Mouse (Mus musculus): ENCODE measurements around the gene Terf2. TPM values are rescaled to one million over a fixed set of nuclear protein-coding genes. Genes with fewer than 3 reads are reported as not detected.
A peak's percentile ranks its signal among the peaks of the same experiment; 100 is the strongest.
"Not testable (repeated sequence)": the region's sequence is repeated elsewhere in the genome, so short reads cannot be mapped to it uniquely, and the experiment has no call there.

Terf2 gene
- polyA plus RNA-seq, 1 experiment from 2014 or later, result 15.1 TPM

DNA sequence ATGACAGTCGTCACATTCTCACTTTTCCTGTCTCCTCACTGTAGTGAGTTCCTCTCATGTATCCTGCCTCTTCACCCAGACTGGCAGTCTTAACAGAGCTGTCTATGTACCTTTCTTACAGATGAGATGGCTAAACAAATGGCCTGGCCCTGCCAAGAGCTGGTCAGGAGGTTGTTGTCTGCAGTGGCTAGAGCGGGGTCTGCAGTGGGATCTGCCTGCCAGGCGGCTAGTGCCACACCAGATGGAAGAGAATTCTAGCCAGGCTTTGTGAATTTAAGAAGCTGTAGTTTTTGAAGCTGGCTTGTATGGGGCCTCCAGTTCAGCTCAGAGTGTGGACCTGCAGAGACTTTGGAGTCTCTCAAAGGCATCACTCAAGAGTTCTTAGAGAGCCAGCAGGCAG is 60.7 kb downstream of the Terf2 start:
- H3K27ac ChIP-seq (replicated peaks; ENCODE audit: low read depth, low read length), result no peak overlapping the region
- H3K4me1 ChIP-seq (ENCODE audit: control insufficient read depth, insufficient read depth, low read length), result peaks cover 11% of the 10 kb centered on the region
- 89% methylated on average over 3 of the region's 3 CpGs for WGBS
- DNase-seq (ENCODE audit: low spot score) (no peak), ATAC-seq (ENCODE audit: low read depth) (no peak)
- H3K4me2 ChIP-seq (ENCODE audit: low read depth, low read length), result no peak overlapping the region
- no peaks in the 10 kb centered on the region for H3K9me3 ChIP-seq (ENCODE audit: control insufficient read depth, low read length)
- H3K36me3 ChIP-seq (ENCODE audit: control insufficient read depth, insufficient read depth, low read length), result peaks cover 34% of the 10 kb centered on the region
- no peak overlapping the region for H3K4me3 ChIP-seq (ENCODE audit: low read depth, low read length)
- no peak overlapping the region for H3K9ac ChIP-seq (ENCODE audit: low read depth, low read length)
- no peaks in the 10 kb centered on the region for H3K27me3 ChIP-seq (replicated peaks; ENCODE audit: control insufficient read depth, insufficient read depth, low read length)

DNA sequence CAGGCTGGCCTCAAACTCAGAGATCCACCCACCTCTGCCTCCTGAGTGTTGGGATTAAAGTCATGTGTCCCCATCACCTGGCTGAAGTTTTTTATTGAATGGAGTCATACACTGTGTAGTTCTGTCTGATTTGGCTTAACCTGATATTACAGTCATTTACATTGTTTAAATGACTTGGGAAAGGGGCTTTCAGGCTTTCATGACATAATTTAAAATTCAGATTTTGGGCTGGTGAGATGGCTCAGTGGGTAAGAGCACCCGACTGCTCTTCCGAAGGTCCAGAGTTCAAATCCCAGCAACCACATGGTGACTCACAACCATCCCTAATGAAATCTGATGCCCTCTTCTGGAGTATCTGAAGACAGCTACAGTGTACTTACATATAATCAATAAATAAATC is 62.7 kb downstream of the Terf2 start:
- not testable (repeated sequence) for DNase-seq (ENCODE audit: low spot score); ATAC-seq (ENCODE audit: low read depth); H3K4me3 ChIP-seq (ENCODE audit: low read depth, low read length); H3K9ac ChIP-seq (ENCODE audit: low read depth, low read length); H3K27me3 ChIP-seq (replicated peaks; ENCODE audit: control insufficient read depth, insufficient read depth, low read length); H3K9me3 ChIP-seq (ENCODE audit: control insufficient read depth, low read length); H3K4me2 ChIP-seq (ENCODE audit: low read depth, low read length); H3K27ac ChIP-seq (replicated peaks; ENCODE audit: low read depth, low read length)
- Histone ChIP-seq H3K4me1 (ENCODE audit: control insufficient read depth, insufficient read depth, low read length) (peaks cover 11% of the 10 kb centered on the region), H3K36me3 (ENCODE audit: control insufficient read depth, insufficient read depth, low read length) (peaks cover 14% of the 10 kb centered on the region)
- WGBS, result 87% methylated on average over 2 of the region's 2 CpGs

DNA sequence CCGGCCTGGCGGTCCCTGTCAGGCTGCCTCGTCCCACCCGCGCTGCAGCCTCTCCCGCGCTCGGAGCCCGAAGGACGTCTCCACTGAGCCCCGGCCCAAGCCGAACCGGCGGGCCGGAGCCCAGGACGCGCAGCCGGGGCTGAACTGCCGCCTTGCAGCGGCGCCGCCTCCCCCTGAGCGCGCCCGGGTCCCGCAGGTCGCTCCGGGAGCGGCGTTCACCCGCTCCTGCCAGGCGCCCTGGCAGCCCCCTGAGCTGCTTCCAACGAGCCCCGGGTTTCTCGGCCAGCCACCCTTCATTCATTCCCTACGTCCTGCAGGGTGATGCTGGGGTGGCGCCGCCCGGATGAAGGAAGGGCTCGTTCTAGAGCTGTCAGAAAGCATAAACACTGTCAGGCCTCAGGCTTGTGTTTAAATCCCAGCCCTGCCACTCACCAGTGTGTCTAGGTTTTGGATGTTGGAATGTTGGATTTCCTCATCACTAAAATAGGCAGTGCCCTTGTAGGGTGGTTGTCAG is 64.7 kb downstream of the Terf2 start:
- peaks cover 11% of the 10 kb centered on the region for H3K4me1 ChIP-seq (ENCODE audit: control insufficient read depth, insufficient read depth, low read length)
- WGBS, result under 1% methylated on average over 14 of the region's 40 CpGs
- H3K9me3 ChIP-seq (ENCODE audit: control insufficient read depth, low read length), result no peaks in the 10 kb centered on the region

DNA sequence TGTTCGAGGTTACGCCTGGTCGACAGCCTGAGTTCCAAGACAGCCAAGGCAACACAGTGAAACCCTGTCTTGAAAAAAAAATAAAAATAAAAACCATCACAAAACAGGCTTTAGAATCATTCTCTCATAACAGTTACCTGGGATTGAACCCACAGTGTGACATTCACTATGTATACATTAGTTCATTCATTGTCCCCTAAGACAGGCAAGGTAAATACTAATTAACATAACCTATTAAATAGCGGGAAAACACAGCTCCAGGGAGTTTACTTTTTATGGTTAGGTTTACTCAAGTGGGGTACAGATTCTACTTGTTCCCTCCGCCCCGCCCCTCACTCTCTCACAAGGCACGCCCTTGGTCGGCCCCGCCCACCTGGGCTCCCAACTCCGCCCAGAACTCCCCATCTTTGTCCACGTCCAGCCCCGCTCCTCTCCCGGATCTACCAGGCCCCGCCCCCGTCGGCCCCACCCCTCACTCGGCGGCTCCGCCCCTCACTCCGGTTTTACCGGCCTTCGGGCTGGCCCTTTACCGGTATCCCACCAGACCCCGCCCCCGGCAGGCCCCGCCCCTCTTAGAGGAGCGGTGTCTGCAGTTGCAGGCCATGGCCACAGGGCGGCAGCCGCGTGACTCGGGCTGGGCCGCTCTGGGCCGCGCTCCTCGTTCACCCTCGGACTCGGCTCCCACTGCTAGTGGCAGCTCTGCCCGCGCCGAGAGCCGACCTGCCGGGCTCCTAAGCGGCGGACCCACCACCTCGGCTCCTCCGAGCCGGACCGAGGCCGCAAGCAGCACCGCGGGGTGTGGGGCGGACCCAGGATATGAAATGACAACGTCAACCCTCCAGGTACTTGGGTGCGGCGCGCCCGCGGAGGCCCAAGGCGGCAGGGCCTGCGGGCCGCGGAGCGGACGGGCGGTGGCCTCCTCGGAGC is 65.4 kb downstream of the Terf2 start, which contains the start of gene Vps4a:
Vps4a (plus strand) TSS at position 573 of the 927 bp plus-strand sequence.
- H3K9me3 ChIP-seq (ENCODE audit: control insufficient read depth, low read length), result no peaks in the 10 kb centered on the region
- peak within 1 kb of the TSS; percentile 74 for H3K4me2 ChIP-seq (ENCODE audit: low read depth, low read length)
- H3K27ac ChIP-seq (replicated peaks; ENCODE audit: low read depth, low read length), result peak within 1 kb of the TSS; percentile 83
- WGBS, result 5% methylated on average over 53 of the region's 66 CpGs
- DNase-seq (ENCODE audit: low spot score) (peak; percentile 93), ATAC-seq (ENCODE audit: low read depth) (peak; percentile 97)
- H3K36me3 ChIP-seq (ENCODE audit: control insufficient read depth, insufficient read depth, low read length), result no peaks in the 10 kb centered on the region
- H3K4me1 ChIP-seq (ENCODE audit: control insufficient read depth, insufficient read depth, low read length), result peaks cover 11% of the 10 kb centered on the region
- H3K9ac ChIP-seq (ENCODE audit: low read depth, low read length), result peak within 1 kb of the TSS; percentile 96
- H3K27me3 ChIP-seq (replicated peaks; ENCODE audit: control insufficient read depth, insufficient read depth, low read length), result no peaks in the 10 kb centered on the region
- peak within 1 kb of the TSS; percentile 94 for H3K4me3 ChIP-seq (ENCODE audit: low read depth, low read length)

More for the DNA sequence above, 64.7 kb downstream of the Terf2 start:
- peak overlapping the region; percentile 83 for H3K27ac ChIP-seq (replicated peaks; ENCODE audit: low read depth, low read length)
- ATAC-seq (ENCODE audit: low read depth) (0 out of 2 replicates have a peak, but pooled peaks have one; percentile 1), DNase-seq (ENCODE audit: low spot score) (no peak)
- H3K27me3 ChIP-seq (replicated peaks; ENCODE audit: control insufficient read depth, insufficient read depth, low read length), result no peaks in the 10 kb centered on the region
- H3K36me3 ChIP-seq (ENCODE audit: control insufficient read depth, insufficient read depth, low read length), result peaks cover 5% of the 10 kb centered on the region; the same call in 1 of the 2 replicates
- H3K9ac ChIP-seq (ENCODE audit: low read depth, low read length), result peak overlapping the region; percentile 96
- peak overlapping the region; percentile 94 for H3K4me3 ChIP-seq (ENCODE audit: low read depth, low read length)
- H3K4me2 ChIP-seq (ENCODE audit: low read depth, low read length), result peak overlapping the region; percentile 74

DNA sequence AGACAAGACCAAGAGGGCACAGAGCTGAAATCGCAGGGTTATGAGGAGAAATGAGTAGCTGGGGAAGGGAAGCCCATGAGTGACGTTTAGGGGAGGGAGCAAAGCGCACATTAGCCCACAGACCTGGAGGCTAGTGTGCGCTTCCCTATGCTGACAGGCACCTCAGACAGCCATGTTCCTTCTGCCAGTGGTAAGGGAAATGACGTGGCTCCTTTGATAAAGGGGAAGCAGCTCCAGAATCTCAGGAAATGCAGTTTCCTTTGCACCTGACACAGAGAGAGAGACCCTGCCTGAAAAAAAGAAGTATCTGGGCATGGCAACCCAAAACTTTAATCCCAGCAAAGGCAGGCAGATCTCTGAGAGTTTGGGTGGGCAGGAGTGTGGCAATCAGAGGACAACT is 66.3 kb downstream of the Terf2 start:
- WGBS, result 65% methylated on average over 5 of the region's 5 CpGs
- no peak for ATAC-seq (ENCODE audit: low read depth)
- no peak overlapping the region for H3K27ac ChIP-seq (replicated peaks; ENCODE audit: low read depth, low read length)
- no peaks in the 10 kb centered on the region for H3K9me3 ChIP-seq (ENCODE audit: control insufficient read depth, low read length)
- H3K36me3 ChIP-seq (ENCODE audit: control insufficient read depth, insufficient read depth, low read length), result no peaks in the 10 kb centered on the region
- H3K9ac ChIP-seq (ENCODE audit: low read depth, low read length), result no peak overlapping the region
- H3K27me3 ChIP-seq (replicated peaks; ENCODE audit: control insufficient read depth, insufficient read depth, low read length), result no peaks in the 10 kb centered on the region
- DNase-seq (ENCODE audit: low spot score), result no peak
- H3K4me2 ChIP-seq (ENCODE audit: low read depth, low read length), result no peak overlapping the region
- no peak overlapping the region for H3K4me3 ChIP-seq (ENCODE audit: low read depth, low read length)
- H3K4me1 ChIP-seq (ENCODE audit: control insufficient read depth, insufficient read depth, low read length), result peaks cover 11% of the 10 kb centered on the region

DNA sequence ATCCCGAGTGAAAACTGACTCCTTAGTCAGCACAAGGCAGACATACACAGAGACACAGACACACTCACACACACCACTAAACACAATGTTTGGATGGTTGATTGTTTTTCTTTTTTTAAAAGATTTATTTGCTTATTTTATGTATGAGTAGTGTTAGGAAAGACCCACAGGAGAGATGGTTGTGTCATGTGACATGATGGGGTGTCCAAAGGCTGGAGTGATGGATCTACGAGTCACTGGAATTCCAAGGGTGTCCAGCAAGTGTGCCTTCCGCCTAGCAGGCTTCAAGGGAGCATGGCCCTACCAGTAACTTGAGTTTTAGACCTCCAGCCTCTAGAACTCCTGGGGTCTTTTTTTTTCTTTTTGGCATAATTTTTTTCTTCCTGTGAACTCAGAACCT is 67.0 kb downstream of the Terf2 start:
- 75% methylated on average over 3 of the region's 3 CpGs for WGBS
- Histone ChIP-seq H3K9ac (ENCODE audit: low read depth, low read length) (no peak overlapping the region), H3K4me3 (ENCODE audit: low read depth, low read length) (no peak overlapping the region), H3K27me3 (replicated peaks; ENCODE audit: control insufficient read depth, insufficient read depth, low read length) (no peaks in the 10 kb centered on the region), H3K4me2 (ENCODE audit: low read depth, low read length) (no peak overlapping the region), H3K4me1 (ENCODE audit: control insufficient read depth, insufficient read depth, low read length) (peaks cover 11% of the 10 kb centered on the region), H3K36me3 (ENCODE audit: control insufficient read depth, insufficient read depth, low read length) (no peaks in the 10 kb centered on the region), H3K27ac (replicated peaks; ENCODE audit: low read depth, low read length) (no peak overlapping the region), H3K9me3 (ENCODE audit: control insufficient read depth, low read length) (no peaks in the 10 kb centered on the region)
- no peak for DNase-seq (ENCODE audit: low spot score)
- ATAC-seq (ENCODE audit: low read depth), result no peak

DNA sequence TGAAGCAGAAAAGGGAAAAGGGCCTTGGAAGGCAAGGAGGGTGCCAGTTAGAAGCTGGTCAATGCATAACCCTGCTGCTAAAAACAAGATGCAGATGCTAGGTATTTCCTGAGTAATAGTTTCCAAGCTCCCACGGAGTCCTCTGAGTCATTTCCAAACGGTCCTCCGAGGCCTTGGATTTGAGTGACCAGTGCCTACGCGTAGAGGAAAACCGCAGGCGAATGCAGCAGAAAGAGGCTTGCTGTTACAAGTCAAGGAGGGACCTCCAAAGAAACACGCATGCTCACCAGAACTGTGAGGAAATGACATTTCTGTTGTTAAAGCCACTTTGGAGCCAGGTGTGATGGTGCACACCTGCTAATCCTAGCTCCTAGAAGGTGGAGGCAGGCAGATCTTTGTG is 72.9 kb downstream of the Terf2 start:
- H3K9ac ChIP-seq (ENCODE audit: low read depth, low read length), result no peak overlapping the region
- no peak overlapping the region for H3K27ac ChIP-seq (replicated peaks; ENCODE audit: low read depth, low read length)
- DNase-seq (ENCODE audit: low spot score), result no peak
- no peaks in the 10 kb centered on the region for H3K27me3 ChIP-seq (replicated peaks; ENCODE audit: control insufficient read depth, insufficient read depth, low read length)
- 85% methylated on average over 8 of the region's 8 CpGs for WGBS
- no peaks in the 10 kb centered on the region for H3K36me3 ChIP-seq (ENCODE audit: control insufficient read depth, insufficient read depth, low read length)
- no peak overlapping the region for H3K4me3 ChIP-seq (ENCODE audit: low read depth, low read length)
- H3K9me3 ChIP-seq (ENCODE audit: control insufficient read depth, low read length), result no peaks in the 10 kb centered on the region
- no peak for ATAC-seq (ENCODE audit: low read depth)
- H3K4me1 ChIP-seq (ENCODE audit: control insufficient read depth, insufficient read depth, low read length), result no peaks in the 10 kb centered on the region
- H3K4me2 ChIP-seq (ENCODE audit: low read depth, low read length), result no peak overlapping the region

Data from embryonic facial prominence, embryonic 14.5 days (tissue).